Mouse (Mus musculus): ENCODE results near the gene Ccdc113. TPM values are rescaled to one million over a fixed set of nuclear protein-coding genes. Genes with fewer than 3 reads are reported as not detected.
A peak's percentile ranks its signal among the peaks of the same experiment; 100 is the strongest.

Ccdc113 gene
- 7.5 and 12.8 TPM in 2 replicates for polyA plus RNA-seq (2015; fragmentation: Nextera tagmentation; extraction: Ambion mirVana)

- 5% methylated on average over 33 of the region's 33 CpGs for WGBS
- Histone ChIP-seq H3K27ac (replicated peaks) (no peak within 1 kb of the TSS), H3K36me3 (no peaks in the 10 kb centered on the region), H3K9me3 (replicated peaks) (no peaks in the 10 kb centered on the region), H3K4me1 (no peaks in the 10 kb centered on the region), H3K9ac (peak within 1 kb of the TSS; percentile 22; the same call in 1 of the 2 replicates), H3K4me2 (replicated peaks) (peak within 1 kb of the TSS; percentile 77), H3K27me3 (no peaks in the 10 kb centered on the region), H3K4me3 (replicated peaks) (peak within 1 kb of the TSS; percentile 47)
- peak; percentile 80 for ATAC-seq (ENCODE audit: insufficient number of reproducible peaks, low FRiP score, low TSS enrichment, low read depth)
These were observed at the start of gene Ccdc113 for GRCm38 (mm10) chr8:95533584-95534387. Gene Ccdc113, plus strand, starts transcription at chr8:95534085.

GRCm38 (mm10) chr8:95487800-95488697 is 45.8 kb upstream of the Ccdc113 start:
- peaks cover 28% of the 10 kb centered on the region for H3K36me3 ChIP-seq
- under 1% methylated on average over 53 of the region's 95 CpGs for WGBS
- peaks cover 23% of the 10 kb centered on the region for H3K4me1 ChIP-seq
- no peaks in the 10 kb centered on the region for H3K27me3 ChIP-seq
- H3K27ac ChIP-seq (replicated peaks): no peak overlapping the region; the same call in 1 of the 2 replicates
- peak overlapping the region; percentile 96 for H3K9ac ChIP-seq
- ATAC-seq (ENCODE audit: insufficient number of reproducible peaks, low FRiP score, low TSS enrichment, low read depth): peak; percentile 31; the same call in 1 of the 2 replicates
- H3K4me2 ChIP-seq (replicated peaks): peak overlapping the region; percentile 86
- no peaks in the 10 kb centered on the region for H3K9me3 ChIP-seq (replicated peaks)
- H3K4me3 ChIP-seq (replicated peaks): peak overlapping the region; percentile 92

- peak; percentile 89 for ATAC-seq (ENCODE audit: insufficient number of reproducible peaks, low FRiP score, low TSS enrichment, low read depth)
- Histone ChIP-seq H3K27ac (replicated peaks) (no peak overlapping the region; the same call in 1 of the 2 replicates), H3K9ac (peak overlapping the region; percentile 96), H3K27me3 (no peaks in the 10 kb centered on the region), H3K4me1 (peaks cover 23% of the 10 kb centered on the region), H3K4me3 (replicated peaks) (peak overlapping the region; percentile 92), H3K9me3 (replicated peaks) (no peaks in the 10 kb centered on the region), H3K4me2 (replicated peaks) (peak overlapping the region; percentile 66), H3K36me3 (peaks cover 20% of the 10 kb centered on the region)
- 2% methylated on average over 27 of the region's 42 CpGs for WGBS
These were observed 45.1 kb upstream of the Ccdc113 start for GRCm38 (mm10) chr8:95488698-95489332.

GRCm38 (mm10) chr8:95490006-95490405 is 43.9 kb upstream of the Ccdc113 start, which contains the start of gene Csnk2a2:
Gene Csnk2a2, minus strand, starts transcription at chr8:95490039.
- H3K9ac ChIP-seq: peak within 1 kb of the TSS; percentile 96; the same call in 1 of the 2 replicates
- ATAC-seq (ENCODE audit: insufficient number of reproducible peaks, low FRiP score, low TSS enrichment, low read depth): no peak
- H3K36me3 ChIP-seq: peaks cover 10% of the 10 kb centered on the region; the same call in 1 of the 2 replicates
- WGBS: 84% methylated on average over 5 of the region's 5 CpGs
- peak within 1 kb of the TSS; percentile 92 for H3K4me3 ChIP-seq (replicated peaks)
- no peaks in the 10 kb centered on the region for H3K9me3 ChIP-seq (replicated peaks)
- H3K4me2 ChIP-seq (replicated peaks): peak within 1 kb of the TSS; percentile 66
- H3K4me1 ChIP-seq: peaks cover 23% of the 10 kb centered on the region
- H3K27ac ChIP-seq (replicated peaks): no peak within 1 kb of the TSS; the same call in 1 of the 2 replicates
- no peaks in the 10 kb centered on the region for H3K27me3 ChIP-seq

- WGBS: 52% methylated on average over 4 of the region's 4 CpGs
- ATAC-seq (ENCODE audit: insufficient number of reproducible peaks, low FRiP score, low TSS enrichment, low read depth): no peak
- no peaks in the 10 kb centered on the region for H3K27me3 ChIP-seq
- H3K4me1 ChIP-seq: peaks cover 13% of the 10 kb centered on the region
- H3K9ac ChIP-seq: no peak overlapping the region
- H3K9me3 ChIP-seq (replicated peaks): no peaks in the 10 kb centered on the region
- H3K4me3 ChIP-seq (replicated peaks): no peak overlapping the region
- H3K36me3 ChIP-seq: no peaks in the 10 kb centered on the region
- H3K4me2 ChIP-seq (replicated peaks): no peak overlapping the region
- no peak overlapping the region for H3K27ac ChIP-seq (replicated peaks)
These were observed 41.8 kb upstream of the Ccdc113 start for GRCm38 (mm10) chr8:95492057-95492456.

- no peaks in the 10 kb centered on the region for H3K9me3 ChIP-seq (replicated peaks)
- H3K36me3 ChIP-seq: no peaks in the 10 kb centered on the region
- no peaks in the 10 kb centered on the region for H3K27me3 ChIP-seq
- H3K4me1 ChIP-seq: no peaks in the 10 kb centered on the region
- H3K4me2 ChIP-seq (replicated peaks): no peak overlapping the region
- H3K9ac ChIP-seq: no peak overlapping the region
- H3K4me3 ChIP-seq (replicated peaks): no peak overlapping the region
- no peak overlapping the region for H3K27ac ChIP-seq (replicated peaks)
- WGBS: 77% methylated on average over 6 of the region's 6 CpGs
- ATAC-seq (ENCODE audit: insufficient number of reproducible peaks, low FRiP score, low TSS enrichment, low read depth): no peak
These were observed 38.4 kb upstream of the Ccdc113 start for GRCm38 (mm10) chr8:95495444-95495843.

DNA sequence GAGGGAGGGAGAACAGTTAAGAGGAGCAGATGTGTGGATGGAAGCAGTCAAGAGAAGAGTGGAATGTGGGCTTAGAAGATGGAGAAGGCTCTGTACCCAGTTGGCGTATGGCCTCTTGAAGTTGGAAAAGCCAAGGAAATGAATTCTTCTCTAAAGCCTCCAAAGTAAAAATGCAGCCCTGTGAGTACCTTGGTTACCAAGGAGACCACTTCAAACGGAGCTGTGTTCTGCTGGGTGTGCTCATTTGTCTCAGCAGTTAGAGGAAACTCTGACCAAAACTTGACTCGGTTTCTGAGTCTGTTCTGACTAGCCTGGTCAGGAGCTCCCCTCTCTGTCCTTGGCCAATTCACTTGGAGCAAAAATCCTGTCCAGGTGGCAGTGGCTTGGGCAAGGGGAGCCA is 37.5 kb upstream of the Ccdc113 start:
- Histone ChIP-seq H3K27me3 (no peaks in the 10 kb centered on the region), H3K27ac (replicated peaks) (no peak overlapping the region), H3K9ac (no peak overlapping the region), H3K4me1 (no peaks in the 10 kb centered on the region), H3K36me3 (no peaks in the 10 kb centered on the region), H3K4me3 (replicated peaks) (no peak overlapping the region), H3K9me3 (replicated peaks) (no peaks in the 10 kb centered on the region), H3K4me2 (replicated peaks) (no peak overlapping the region)
- ATAC-seq (ENCODE audit: insufficient number of reproducible peaks, low FRiP score, low TSS enrichment, low read depth): no peak
- 39% methylated on average over 3 of the region's 3 CpGs for WGBS

DNA sequence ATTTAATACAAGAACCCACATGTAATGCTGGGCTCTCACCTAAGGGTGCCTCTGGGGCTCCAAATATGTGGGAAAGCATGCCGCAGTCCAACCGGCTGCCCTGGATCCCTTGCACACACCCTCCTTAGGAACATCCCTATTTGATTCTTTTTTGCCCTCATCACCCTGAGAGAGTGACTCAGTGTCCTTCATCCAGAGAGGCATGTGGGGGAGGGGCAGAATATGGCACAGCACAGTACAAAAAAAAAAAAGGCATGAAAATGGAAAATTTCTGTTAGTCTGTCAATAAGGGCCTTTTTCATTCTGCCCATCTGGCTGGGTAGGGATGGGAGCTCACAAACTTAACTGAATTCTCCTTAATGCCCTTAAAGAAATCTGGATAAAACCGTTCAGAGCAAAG is 36.1 kb upstream of the Ccdc113 start:
- no peaks in the 10 kb centered on the region for H3K9me3 ChIP-seq (replicated peaks)
- 67% methylated on average over 3 of the region's 3 CpGs for WGBS

DNA sequence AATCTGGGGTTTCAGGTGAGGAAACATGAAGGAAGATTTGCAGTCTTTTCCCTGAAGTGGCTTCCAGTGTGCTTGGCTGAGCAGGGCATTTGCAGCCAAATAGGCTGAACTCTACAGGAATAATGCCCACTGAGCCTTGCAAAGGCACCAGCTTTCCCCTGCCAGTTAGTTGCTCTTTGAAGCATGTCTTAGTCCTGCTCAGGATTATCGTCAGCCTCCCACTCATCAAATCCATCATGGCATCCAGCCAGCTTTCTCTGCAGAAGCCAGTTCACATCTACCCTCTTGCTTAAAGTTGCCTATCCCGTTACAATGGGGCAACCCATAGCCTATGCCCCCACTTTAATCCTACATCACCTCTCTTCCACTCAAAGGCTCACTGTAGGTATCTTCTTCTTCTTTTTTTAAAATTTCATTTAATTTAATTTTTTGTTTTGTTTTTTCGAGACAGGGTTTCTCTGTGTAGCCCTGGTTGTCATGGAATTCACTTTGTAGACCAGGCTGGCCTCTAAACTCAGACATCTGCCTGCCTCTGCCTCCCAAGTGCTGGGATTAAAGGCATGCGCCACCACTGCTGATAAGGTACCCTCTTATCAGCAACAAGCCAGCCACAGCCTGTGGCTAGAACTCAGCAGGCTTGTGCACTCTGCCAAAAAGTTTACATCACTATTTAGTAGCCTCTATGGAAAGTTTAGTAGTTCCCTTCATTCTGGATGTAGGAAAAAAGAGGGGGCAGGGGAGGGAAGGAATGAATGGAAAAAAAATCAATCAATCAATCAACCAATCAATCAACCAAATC is 34.4 kb upstream of the Ccdc113 start:
- Histone ChIP-seq H3K9me3 (replicated peaks) (no peaks in the 10 kb centered on the region), H3K4me3 (replicated peaks) (no peak overlapping the region), H3K4me1 (no peaks in the 10 kb centered on the region), H3K27me3 (no peaks in the 10 kb centered on the region), H3K27ac (replicated peaks) (no peak overlapping the region), H3K9ac (no peak overlapping the region), H3K36me3 (no peaks in the 10 kb centered on the region), H3K4me2 (replicated peaks) (no peak overlapping the region)
- no peak for ATAC-seq (ENCODE audit: insufficient number of reproducible peaks, low FRiP score, low TSS enrichment, low read depth)
- WGBS: 60% methylated on average over 4 of the region's 4 CpGs

More for the DNA sequence above, 36.1 kb upstream of the Ccdc113 start:
- Histone ChIP-seq H3K4me1 (no peaks in the 10 kb centered on the region), H3K4me3 (replicated peaks) (no peak overlapping the region), H3K4me2 (replicated peaks) (no peak overlapping the region), H3K9ac (no peak overlapping the region), H3K27ac (replicated peaks) (no peak overlapping the region), H3K36me3 (no peaks in the 10 kb centered on the region), H3K27me3 (no peaks in the 10 kb centered on the region)
- no peak for ATAC-seq (ENCODE audit: insufficient number of reproducible peaks, low FRiP score, low TSS enrichment, low read depth)

DNA sequence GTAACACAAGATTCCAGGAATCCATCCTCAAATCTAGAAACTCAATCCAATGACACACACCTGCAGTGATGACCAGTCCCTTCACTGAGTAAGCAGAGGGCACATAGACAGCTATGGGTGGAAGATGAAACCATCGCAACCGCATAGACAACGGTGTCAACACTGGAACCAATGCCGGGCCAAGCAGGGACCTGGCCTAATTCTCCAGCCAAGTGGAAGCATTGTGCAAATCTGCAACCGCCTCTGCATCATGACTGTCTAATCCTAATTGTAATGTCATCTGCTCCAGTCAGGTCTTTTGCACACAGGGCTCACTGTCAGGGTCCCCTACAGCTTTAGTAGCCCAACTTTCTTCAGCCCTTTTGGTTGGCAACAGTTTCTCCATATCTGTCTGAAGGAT is 33.4 kb upstream of the Ccdc113 start:
- 96% methylated on average over 5 of the region's 5 CpGs for WGBS
- no peaks in the 10 kb centered on the region for H3K4me1 ChIP-seq
- H3K27me3 ChIP-seq: no peaks in the 10 kb centered on the region
- no peak overlapping the region for H3K4me2 ChIP-seq (replicated peaks)
- no peaks in the 10 kb centered on the region for H3K36me3 ChIP-seq
- no peak overlapping the region for H3K9ac ChIP-seq
- ATAC-seq (ENCODE audit: insufficient number of reproducible peaks, low FRiP score, low TSS enrichment, low read depth): no peak
- no peaks in the 10 kb centered on the region for H3K9me3 ChIP-seq (replicated peaks)
- H3K27ac ChIP-seq (replicated peaks): no peak overlapping the region
- H3K4me3 ChIP-seq (replicated peaks): no peak overlapping the region

Data from embryonic facial prominence, embryonic 15.5 days (tissue).